Mouse (Mus musculus): ENCODE measurements around the gene Clip1.
A peak's percentile ranks its signal among the peaks of the same experiment; 100 is the strongest.

The Clip1 gene

DNA sequence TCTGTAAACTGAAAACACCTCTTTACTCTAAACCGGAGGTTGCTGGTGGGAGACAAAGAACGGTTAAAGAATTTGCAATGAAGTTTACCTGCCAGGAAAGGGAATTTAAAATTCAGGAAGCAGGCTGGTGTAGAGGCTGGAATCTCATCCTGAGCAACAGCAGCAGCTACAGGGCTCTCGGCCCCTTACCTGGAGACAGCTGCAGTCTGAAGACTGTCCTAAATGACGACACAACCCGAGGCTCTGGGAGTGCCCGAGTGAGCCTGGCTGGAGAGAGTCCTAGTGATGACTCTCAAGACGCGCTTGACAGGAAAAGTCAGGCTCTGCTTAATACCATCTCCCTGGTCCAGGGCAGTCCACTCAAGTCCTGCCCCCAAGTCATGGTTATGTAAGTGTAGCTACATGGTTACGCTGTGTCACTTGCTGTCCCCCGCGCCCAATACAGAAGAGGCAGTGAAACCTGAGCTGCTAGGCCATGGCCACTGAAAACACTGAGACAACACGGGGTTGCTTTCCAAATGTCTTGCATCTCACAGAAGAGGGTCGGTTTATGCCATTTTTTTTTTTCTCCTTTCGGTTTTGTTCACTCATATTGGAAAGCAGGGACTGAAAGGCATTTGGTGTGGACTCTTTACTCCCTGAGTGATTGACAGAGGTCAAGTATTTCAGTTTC lies 13.5 kb downstream of the Clip1 start:
- peak; percentile 51 to 62 for DNase-seq

GRCm38 (mm10) chr5:123669991-123670799 lies 14.2 kb downstream of the Clip1 start:
- no peak for DNase-seq

DNA sequence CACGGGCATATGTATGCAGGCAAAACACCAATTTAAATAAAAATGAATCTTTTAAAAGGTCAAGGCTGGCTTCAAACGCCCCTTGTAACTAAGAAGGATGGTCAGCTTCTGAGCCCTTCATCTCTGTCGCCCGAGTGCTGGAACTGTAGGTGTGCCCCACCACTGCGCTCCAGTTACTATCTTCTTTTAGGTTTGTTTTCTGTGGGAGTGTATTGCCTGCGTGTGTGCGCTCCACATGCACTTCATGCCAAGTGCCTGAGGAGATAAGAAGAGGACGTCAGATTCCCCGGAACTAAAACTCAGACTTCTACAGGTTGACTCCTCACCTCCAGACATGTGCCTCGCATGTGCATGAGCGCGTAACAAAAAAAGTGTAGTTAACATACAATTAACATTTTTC lies 16.5 kb downstream of the Clip1 start:
- no peak for DNase-seq

DNA sequence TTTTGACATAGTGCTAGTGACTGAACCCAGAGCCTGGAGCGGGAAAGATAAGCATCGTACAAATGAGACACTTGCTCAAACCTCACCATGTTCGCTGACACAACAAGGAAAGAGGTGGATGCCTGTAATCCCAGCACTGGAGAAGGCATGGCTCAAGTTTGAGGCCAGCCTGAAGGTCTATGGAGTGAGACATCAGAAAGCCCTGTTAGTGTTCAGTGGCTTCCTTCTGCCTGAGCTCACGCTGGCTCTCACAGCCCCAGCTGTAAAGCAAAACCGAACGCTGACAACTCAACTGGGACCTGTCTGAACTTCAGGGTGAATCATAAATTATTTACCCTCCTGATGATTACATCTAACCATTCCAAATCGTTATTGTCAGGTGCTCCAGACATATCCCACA lies 18.5 kb downstream of the Clip1 start:
- DNase-seq = no peak

- no peak for DNase-seq
Observed at GRCm38 (mm10) chr5:123664329-123664728, 20.1 kb downstream of the Clip1 start.

DNA sequence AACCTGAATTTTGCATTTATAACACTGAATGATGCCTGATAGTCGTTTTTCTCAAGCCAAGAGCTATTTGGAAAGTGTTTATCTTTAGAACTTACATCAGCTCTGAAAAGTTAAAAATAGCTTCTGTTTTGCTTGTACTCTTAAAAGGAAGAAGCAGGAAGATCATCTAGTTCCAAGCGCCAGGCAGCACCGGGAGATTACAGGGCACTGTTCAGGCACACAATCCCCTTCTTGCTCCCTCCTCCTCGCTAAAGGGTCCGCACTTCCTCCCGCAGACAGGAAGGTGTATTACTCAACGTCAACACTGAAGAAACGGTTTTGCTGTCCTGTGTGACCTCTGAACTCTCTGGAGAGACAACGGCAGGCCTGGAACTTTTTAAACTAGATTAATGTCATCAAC lies 22.4 kb downstream of the Clip1 start:
- peak; percentile 47 to 70 for DNase-seq

DNA sequence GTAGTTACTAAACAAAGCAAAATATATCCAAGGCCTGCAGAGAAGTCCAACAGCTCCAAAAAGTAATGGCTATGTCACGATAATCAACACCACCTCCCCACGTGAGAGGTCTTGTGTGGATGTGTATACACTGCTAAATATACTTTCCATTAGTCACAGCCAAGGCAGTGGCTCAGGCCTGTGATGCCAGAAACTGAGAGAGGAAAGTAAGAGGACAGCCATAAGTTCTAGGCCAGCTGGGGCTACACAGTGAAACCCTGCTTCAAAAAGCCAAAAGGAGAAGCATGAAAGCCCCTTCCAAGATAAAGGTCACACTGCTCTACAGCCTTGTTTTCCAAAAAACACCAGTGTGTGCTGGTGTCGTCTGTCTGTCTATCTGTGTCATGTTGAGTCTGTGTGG lies 22.8 kb downstream of the Clip1 start:
- DNase-seq = no peak

- no peak for DNase-seq
Observed at GRCm38 (mm10) chr5:123657651-123658050, 26.8 kb downstream of the Clip1 start.

DNA sequence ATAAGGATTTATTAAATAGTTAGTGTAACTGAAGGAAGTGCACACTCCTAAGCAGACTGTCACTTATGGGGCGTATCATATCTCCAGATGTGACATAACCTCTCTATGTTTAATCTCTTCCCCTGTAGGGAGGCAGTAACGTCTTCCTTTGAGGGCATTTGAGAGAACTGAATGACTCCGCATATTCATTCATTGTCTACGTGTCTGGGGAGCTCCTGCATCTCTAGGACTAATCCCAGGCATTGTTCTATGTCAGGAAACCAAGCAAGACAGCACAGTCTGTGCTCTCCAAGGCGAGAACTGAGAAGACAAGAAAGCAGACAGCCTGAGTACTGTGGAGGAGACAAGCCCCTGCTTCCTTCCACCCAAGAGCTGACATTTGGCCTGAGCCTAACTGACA lies 29.5 kb downstream of the Clip1 start:
- no peak for DNase-seq

DNA sequence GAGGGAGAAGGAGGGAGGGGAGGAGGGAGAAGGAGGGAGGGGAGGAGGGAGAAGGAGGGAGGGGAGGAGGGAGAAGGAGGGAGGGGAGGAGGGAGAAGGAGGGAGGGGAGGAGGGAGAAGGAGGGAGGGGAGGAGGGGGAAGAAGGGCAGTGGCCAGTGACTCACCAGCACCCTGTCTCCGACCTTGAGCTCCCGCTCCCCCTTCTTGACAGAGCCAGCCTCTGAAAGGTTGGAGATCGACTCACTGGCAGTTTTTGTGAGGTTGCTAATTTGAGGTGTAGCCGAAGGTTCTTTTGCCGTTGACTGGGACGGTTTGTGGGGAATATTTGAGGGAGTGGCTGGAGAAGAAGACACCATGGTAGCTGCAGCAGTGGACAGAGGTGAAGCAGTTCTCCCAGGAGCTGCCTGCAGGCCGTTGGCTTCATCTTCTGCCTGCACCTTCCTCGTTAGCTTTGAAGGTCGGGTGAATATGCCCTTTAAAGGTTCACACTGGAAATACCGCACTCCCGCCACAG lies 31.1 kb downstream of the Clip1 start:
- no peak for DNase-seq

DNA sequence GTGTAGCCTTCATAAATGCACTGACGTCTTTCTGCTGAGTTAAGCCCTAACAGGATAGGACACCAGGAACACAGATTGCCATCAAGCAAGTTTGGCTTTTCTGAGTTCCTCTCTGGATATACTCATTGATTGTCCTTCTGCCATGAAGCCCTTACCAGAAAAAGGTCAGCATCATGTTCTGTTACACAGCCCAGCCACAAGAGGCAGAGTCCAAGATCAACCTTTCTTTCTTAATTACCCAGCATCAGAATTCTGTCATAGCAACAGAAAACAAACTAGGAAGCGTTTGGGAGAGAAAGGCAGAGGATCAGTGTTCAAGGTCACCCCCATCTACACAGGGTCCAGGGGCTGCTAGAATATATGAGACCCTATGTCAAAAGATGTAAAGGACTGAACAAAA lies 33.6 kb downstream of the Clip1 start:
- DNase-seq = no peak

DNA sequence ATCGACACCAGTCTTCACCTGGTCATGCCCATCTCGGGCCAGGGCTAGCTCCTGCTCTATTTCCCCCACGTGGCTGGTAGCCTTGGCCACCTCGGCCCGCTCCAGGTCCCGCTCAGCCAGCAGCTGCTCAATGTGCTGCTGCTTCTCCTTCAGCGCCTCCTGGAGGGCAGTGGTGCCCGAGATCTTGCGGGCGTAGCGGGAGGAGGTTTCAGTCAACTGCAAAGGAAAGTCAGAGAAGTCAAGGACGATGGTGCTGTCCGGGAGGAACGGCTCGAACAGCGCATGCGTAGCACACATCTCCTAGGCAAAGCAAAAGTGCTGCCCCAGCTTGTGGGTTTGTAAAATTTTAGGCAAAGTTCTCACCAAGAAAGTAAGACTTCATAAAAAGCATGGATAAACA lies 42.0 kb downstream of the Clip1 start:
- no peak for DNase-seq

DNA sequence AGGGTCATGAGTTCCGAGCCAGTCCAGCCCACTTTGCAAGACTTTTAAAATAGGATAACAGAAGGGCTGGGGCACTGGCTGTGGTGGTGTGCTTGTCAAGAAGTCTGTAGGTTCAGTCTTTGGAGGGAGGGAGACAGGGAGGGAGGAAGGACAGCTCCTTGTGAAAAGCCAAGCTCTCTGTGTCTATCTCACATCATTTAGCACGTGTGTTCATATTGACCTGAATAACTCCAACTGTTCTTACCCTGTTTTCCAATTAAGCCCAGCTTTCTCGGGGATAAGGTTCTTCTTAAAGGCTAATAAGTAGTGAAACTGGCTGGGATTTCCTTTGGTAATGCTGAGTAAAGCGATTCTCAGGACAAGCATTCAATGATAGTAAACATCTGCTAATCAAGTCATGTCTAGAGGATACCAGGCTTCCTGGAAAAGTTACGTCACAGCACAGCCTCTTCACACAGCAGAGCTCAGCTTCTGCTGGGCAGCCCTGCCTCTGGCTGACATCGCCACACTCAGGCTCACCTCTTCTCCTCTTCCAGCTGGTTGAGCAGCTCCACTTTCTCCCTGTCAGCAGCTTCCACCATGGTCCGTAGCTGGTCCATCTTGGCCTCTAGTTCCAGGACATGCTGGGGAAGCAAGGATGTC lies 43.0 kb downstream of the Clip1 start:
- peak in 1 of 2 experiments; percentile 36 for DNase-seq

- DNase-seq = no peak
Observed at GRCm38 (mm10) chr5:123640181-123640580, 44.2 kb downstream of the Clip1 start.

GRCm38 (mm10) chr5:123631210-123631609 lies 53.2 kb downstream of the Clip1 start:
- no peak for DNase-seq

GRCm38 (mm10) chr5:123626631-123627030 lies 57.8 kb downstream of the Clip1 start:
- DNase-seq = peak; percentile 78 to 82

GRCm38 (mm10) chr5:123622421-123622820 lies 62.0 kb downstream of the Clip1 start:
- peak in 1 of 2 experiments; percentile 36 for DNase-seq

GRCm38 (mm10) chr5:123618558-123618957 lies 65.9 kb downstream of the Clip1 start:
- DNase-seq = peak in 1 of 2 experiments; percentile 59

- DNase-seq = no peak
Observed at GRCm38 (mm10) chr5:123614246-123614645, 70.2 kb downstream of the Clip1 start.

DNA sequence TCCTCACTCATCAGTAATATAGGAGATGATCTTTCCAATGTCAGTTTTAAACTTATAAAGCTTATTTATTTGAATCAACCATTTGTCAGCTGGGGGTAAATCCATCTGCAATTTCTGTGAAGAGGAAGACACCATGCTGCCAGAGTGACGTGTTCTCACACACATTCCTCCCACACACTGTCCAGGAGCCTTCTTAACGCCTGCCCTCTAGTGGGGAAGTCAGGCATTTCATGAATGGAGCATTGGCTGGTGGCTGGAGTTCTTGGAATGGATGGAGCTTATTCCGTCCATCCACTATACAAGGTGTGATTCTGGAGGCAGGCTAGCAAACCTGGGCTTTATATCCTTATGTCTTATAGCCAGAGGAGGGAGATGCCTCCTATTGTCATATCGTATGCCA lies 74.6 kb downstream of the Clip1 start:
- DNase-seq = peak; percentile 72 to 90

- no peak for DNase-seq
Observed at GRCm38 (mm10) chr5:123609416-123609815, 75.0 kb downstream of the Clip1 start.

DNA sequence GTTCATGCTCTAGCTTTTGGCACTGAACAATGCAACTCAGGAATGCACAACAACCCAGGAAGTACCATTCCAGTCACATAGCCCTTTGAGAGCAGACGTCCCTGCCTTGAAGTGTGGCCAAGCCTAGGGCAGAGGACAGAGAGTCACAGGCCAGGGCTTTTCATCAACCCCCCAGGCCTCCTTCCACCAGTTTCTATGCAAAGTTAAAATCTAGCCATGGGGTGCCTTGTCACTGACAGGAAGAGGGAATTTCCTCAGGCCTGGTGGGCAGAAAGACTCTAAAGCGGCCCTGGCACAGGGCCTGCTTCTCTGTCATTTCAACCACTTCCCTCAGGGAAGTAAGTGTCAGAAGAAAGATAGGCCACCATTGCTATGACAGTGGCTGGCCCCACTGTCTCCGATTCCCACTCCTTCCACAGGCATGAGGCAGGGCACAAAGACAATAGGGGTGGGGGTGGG lies 77.2 kb downstream of the Clip1 start:
- DNase-seq = peak; percentile 65 to 66

GRCm38 (mm10) chr5:123603496-123603895 lies 80.9 kb downstream of the Clip1 start:
- peak in 1 of 2 experiments; percentile 42 for DNase-seq

Measured in kidney, postnatal 36 days (tissue).